Mouse (Mus musculus) forebrain, embryonic 13.5 days (tissue): ENCODE measurements at regions not wholly inside any gene's neighbourhood (a gene's known extent, or its start where the extent isn't known, plus 50 kb on each side); places are given as distances from the start of the nearest gene placed in this dataset.

Experiments used
- ATAC-seq: fragments of 200-750 bp; cut with Nextera tagmentation; 2 replicates; pipeline ENCODE4 v1.8.0; 2017
- H3K27ac ChIP-seq: fragments of 300-500 bp; sonication (generic); 2 replicates; pipeline ENCODE4 v1.5.1; 2015; ENCODE audit warnings: inconsistent platforms, mild to moderate bottlenecking, moderate library complexity
- H3K27me3 ChIP-seq: fragments of 300-500 bp; sonication (generic); 2 replicates; pipeline ENCODE4 v1.6.1; 2015; ENCODE audit warnings: mild to moderate bottlenecking, inconsistent platforms
- H3K36me3 ChIP-seq: fragments of 300-500 bp; sonication (generic); 2 replicates; pipeline ENCODE4 v1.6.1; 2015; ENCODE audit warnings: mild to moderate bottlenecking, inconsistent platforms; ENCODE audit not compliant: poor library complexity, severe bottlenecking
- H3K4me1 ChIP-seq: fragments of 300-500 bp; sonication (generic); 2 replicates; pipeline ENCODE4 v1.6.1; 2015; ENCODE audit warnings: inconsistent platforms
- H3K4me2 ChIP-seq: fragments of 300-500 bp; sonication (generic); 2 replicates; pipeline ENCODE4 v1.6.1; 2015; ENCODE audit warnings: inconsistent platforms, mild to moderate bottlenecking, moderate library complexity
- H3K4me3 ChIP-seq: fragments of 300-500 bp; sonication (generic); 2 replicates; pipeline ENCODE4 v1.5.1; 2015; ENCODE audit warnings: mild to moderate bottlenecking, inconsistent platforms
- H3K9ac ChIP-seq: fragments of 300-500 bp; sonication (generic); 2 replicates; pipeline ENCODE4 v1.6.1; 2015; ENCODE audit warnings: mild to moderate bottlenecking, inconsistent platforms
- H3K9me3 ChIP-seq: fragments of 300-500 bp; sonication (generic); replicated peaks from 2 replicates; pipeline ENCODE4 v1.6.1; 2016; ENCODE audit warnings: inconsistent platforms
- WGBS: fragments of 180-500 bp; shearing (Covaris S2); methylation state at CpG from one replicate; pipeline ENCODE4 v1.1.7; 2015; 5-methylcytosine and 5-hydroxymethylcytosine counted together

DNA sequence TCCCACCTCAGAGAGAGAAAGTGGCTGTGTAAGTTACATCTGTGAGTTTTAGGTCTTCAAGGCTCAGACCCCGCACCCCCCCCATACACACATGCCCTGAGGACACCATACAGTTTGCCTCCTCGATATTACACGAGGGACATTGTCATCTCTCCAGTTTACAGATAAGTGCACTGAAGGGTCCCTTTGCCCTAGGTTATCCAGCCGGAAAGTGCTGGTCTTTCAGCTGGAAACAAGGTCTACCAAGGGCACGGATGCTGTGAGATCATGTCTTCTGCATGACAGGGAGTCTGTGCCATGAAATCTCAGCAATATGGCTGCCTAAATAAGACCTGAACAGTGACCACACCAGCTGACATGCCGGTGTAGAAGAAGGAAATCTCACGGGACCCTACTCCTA, 329.8 kb downstream of the Gm49356 start:
- no peaks in the 10 kb centered on the region for H3K36me3 ChIP-seq
- ATAC-seq, result no peak
- no peak overlapping the region for H3K27ac ChIP-seq
- H3K4me2 ChIP-seq, result no peak overlapping the region
- no peaks in the 10 kb centered on the region for H3K27me3 ChIP-seq
- no peak overlapping the region for H3K4me3 ChIP-seq
- WGBS, result 82% methylated on average over 7 of the region's 7 CpGs
- no peak overlapping the region for H3K9ac ChIP-seq
- H3K9me3 ChIP-seq, result no peaks in the 10 kb centered on the region
- no peaks in the 10 kb centered on the region for H3K4me1 ChIP-seq

DNA sequence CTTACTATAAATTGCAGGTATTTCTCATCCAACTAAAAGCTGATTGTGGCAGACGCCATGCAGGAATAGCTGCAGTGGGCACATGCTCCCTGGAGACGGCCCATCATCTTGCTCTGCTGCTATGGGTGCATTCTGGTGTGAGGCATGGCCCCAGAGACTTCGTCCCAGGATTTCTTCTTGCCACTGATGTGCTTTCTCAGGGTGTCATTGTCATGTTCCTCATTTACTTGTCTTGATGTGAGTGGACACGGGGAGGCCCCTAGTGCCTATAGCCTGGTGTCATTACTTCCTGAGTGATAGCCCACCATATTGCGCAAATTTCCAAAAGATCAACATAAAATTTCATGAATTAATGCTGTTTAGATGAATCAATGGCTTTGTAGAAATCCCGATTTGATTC, 336.5 kb downstream of the Gm49356 start:
- H3K4me1 ChIP-seq, result no peaks in the 10 kb centered on the region
- H3K9ac ChIP-seq, result no peak overlapping the region
- H3K27me3 ChIP-seq, result no peaks in the 10 kb centered on the region
- WGBS, result 83% methylated on average over 6 of the region's 6 CpGs
- no peak overlapping the region for H3K27ac ChIP-seq
- no peak for ATAC-seq
- H3K4me3 ChIP-seq, result no peak overlapping the region
- no peak overlapping the region for H3K4me2 ChIP-seq
- H3K9me3 ChIP-seq, result no peaks in the 10 kb centered on the region
- no peaks in the 10 kb centered on the region for H3K36me3 ChIP-seq

DNA sequence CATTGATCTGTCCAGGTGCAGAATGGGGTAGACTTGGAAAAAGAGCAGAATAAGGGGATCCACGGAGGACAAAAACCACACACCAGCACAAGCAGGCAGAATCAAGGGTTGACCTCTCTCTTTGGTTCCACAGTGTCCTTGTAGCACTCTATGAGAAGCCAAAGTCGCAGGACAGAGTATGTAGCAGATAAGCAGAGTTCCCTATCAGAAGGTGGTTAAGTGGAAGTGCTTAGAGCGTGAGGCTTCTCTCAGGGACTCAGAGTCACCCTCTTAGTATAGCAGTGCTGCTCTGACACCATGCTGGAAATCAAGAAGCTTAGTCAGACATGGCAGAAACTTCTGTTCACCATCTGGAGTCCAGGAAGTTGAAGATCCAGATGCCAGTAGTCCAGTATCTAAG, 338.2 kb downstream of the Gm49356 start:
- H3K4me3 ChIP-seq, result no peak overlapping the region
- H3K27me3 ChIP-seq, result no peaks in the 10 kb centered on the region
- no peak for ATAC-seq
- H3K4me2 ChIP-seq, result no peak overlapping the region
- no peaks in the 10 kb centered on the region for H3K4me1 ChIP-seq
- no peaks in the 10 kb centered on the region for H3K36me3 ChIP-seq
- H3K9ac ChIP-seq, result no peak overlapping the region
- 83% methylated on average over 3 of the region's 3 CpGs for WGBS
- no peaks in the 10 kb centered on the region for H3K9me3 ChIP-seq
- H3K27ac ChIP-seq, result no peak overlapping the region

GRCm38 (mm10) chr15:59230536-59230935, 341.4 kb downstream of the Gm49356 start:
- peaks cover 3% of the 10 kb centered on the region; the same call in 1 of the 2 replicates for H3K9me3 ChIP-seq
- no peaks in the 10 kb centered on the region for H3K27me3 ChIP-seq
- no peaks in the 10 kb centered on the region for H3K4me1 ChIP-seq
- no peak overlapping the region for H3K27ac ChIP-seq
- no peaks in the 10 kb centered on the region for H3K36me3 ChIP-seq
- no peak overlapping the region for H3K4me3 ChIP-seq
- no peak overlapping the region for H3K4me2 ChIP-seq
- no peak overlapping the region for H3K9ac ChIP-seq
- no peak for ATAC-seq

DNA sequence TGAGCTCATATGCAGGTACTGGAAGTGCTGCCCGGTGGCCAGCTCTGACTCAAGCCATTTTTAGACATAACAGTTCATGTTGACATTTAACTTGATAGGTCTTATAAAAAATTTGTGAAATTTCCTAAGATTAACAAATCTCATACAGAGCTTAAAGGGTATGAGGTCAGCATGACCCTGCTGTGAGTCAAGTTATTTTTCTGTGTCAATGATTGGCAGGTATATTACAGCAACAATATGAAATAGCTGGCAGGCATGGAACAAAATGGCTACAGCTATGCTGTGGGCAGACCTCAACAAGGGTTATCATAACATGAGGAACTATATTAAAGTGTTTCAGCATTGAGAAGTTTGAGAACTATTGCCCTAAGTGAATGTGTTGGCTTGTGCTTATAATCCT, 342.6 kb downstream of the Gm49356 start:
- Histone ChIP-seq H3K4me2 (no peak overlapping the region), H3K4me3 (no peak overlapping the region), H3K27ac (no peak overlapping the region), H3K9me3 (peaks cover 3% of the 10 kb centered on the region; the same call in 1 of the 2 replicates), H3K9ac (no peak overlapping the region), H3K4me1 (no peaks in the 10 kb centered on the region), H3K27me3 (no peaks in the 10 kb centered on the region), H3K36me3 (no peaks in the 10 kb centered on the region)
- WGBS, result 80% methylated on average over 1 of the region's 1 CpGs
- ATAC-seq, result no peak

- H3K9me3 ChIP-seq, result peaks cover 3% of the 10 kb centered on the region; the same call in 1 of the 2 replicates
- no peaks in the 10 kb centered on the region for H3K27me3 ChIP-seq
- H3K27ac ChIP-seq, result no peak overlapping the region
- no peak for ATAC-seq
- H3K4me1 ChIP-seq, result no peaks in the 10 kb centered on the region
- 87% methylated on average over 5 of the region's 5 CpGs for WGBS
- no peak overlapping the region for H3K9ac ChIP-seq
- no peak overlapping the region for H3K4me2 ChIP-seq
- H3K4me3 ChIP-seq, result no peak overlapping the region
- no peaks in the 10 kb centered on the region for H3K36me3 ChIP-seq
These were observed 343.2 kb downstream of the Gm49356 start for GRCm38 (mm10) chr15:59232290-59232689.

- H3K4me2 ChIP-seq, result no peak overlapping the region
- peaks cover 3% of the 10 kb centered on the region; the same call in 1 of the 2 replicates for H3K9me3 ChIP-seq
- no peaks in the 10 kb centered on the region for H3K4me1 ChIP-seq
- H3K9ac ChIP-seq, result no peak overlapping the region
- H3K4me3 ChIP-seq, result no peak overlapping the region
- ATAC-seq, result no peak
- H3K27ac ChIP-seq, result no peak overlapping the region
- WGBS, result 82% methylated on average over 6 of the region's 6 CpGs
- H3K36me3 ChIP-seq, result no peaks in the 10 kb centered on the region
- H3K27me3 ChIP-seq, result no peaks in the 10 kb centered on the region
These were observed 348.5 kb downstream of the Gm49356 start for GRCm38 (mm10) chr15:59237446-59238161.

DNA sequence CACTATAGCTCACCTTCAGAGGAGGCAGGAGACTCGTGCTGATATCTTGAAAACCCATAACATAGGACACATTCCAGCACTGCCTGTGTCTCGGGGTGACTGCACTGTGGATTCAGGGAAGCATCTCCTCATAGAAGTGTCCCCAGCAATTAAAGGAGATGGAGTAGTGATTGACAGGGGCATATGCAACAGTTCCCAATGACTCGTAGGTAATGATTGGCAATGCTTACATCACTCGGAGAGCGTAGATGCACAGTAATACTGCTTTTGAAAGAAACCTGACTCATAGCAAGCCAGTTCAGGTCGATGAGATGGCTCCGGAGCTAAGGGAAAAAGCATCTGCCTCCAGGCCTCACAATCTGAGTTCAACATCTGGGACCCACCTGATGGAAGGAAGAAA, 352.7 kb downstream of the Gm49356 start:
- H3K4me3 ChIP-seq, result no peak overlapping the region
- no peak overlapping the region for H3K4me2 ChIP-seq
- no peak overlapping the region for H3K27ac ChIP-seq
- no peak overlapping the region for H3K9ac ChIP-seq
- H3K9me3 ChIP-seq, result no peaks in the 10 kb centered on the region
- 86% methylated on average over 7 of the region's 7 CpGs for WGBS
- H3K4me1 ChIP-seq, result no peaks in the 10 kb centered on the region
- no peak for ATAC-seq
- H3K36me3 ChIP-seq, result no peaks in the 10 kb centered on the region
- H3K27me3 ChIP-seq, result no peaks in the 10 kb centered on the region

- no peak overlapping the region for H3K27ac ChIP-seq
- WGBS, result 80% methylated on average over 4 of the region's 4 CpGs
- H3K36me3 ChIP-seq, result no peaks in the 10 kb centered on the region
- H3K4me2 ChIP-seq, result no peak overlapping the region
- no peak overlapping the region for H3K9ac ChIP-seq
- no peaks in the 10 kb centered on the region for H3K9me3 ChIP-seq
- H3K4me1 ChIP-seq, result no peaks in the 10 kb centered on the region
- H3K4me3 ChIP-seq, result no peak overlapping the region
- H3K27me3 ChIP-seq, result no peaks in the 10 kb centered on the region
- no peak for ATAC-seq
These were observed 357.0 kb downstream of the Gm49356 start for GRCm38 (mm10) chr15:59245927-59246649.

- Histone ChIP-seq H3K36me3 (no peaks in the 10 kb centered on the region), H3K27me3 (no peaks in the 10 kb centered on the region), H3K4me1 (no peaks in the 10 kb centered on the region), H3K27ac (no peak overlapping the region), H3K4me3 (no peak overlapping the region), H3K4me2 (no peak overlapping the region), H3K9me3 (no peaks in the 10 kb centered on the region), H3K9ac (no peak overlapping the region)
- WGBS, result 60% methylated on average over 11 of the region's 12 CpGs
- no peak for ATAC-seq
These were observed 359.6 kb downstream of the Gm49356 start for GRCm38 (mm10) chr15:59248477-59249260.

DNA sequence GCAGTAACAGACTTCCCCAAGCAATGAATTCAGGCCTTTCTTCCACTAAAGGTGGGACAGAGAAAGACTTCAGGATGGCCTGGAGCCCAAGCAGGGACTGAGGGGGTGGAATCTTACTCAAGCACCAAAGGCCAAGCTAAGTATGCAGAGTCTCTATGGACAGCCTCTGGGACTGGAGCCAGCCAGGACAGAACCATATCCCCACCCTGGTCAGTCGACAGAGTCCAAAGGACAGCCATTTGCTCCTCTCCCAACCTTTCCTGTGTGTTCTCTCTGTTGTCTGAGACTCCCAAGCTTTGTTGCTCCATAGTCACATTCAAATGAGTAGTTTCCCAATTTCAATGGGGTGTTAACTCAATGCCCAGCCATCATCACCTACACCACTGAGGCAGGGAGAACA, 372.3 kb downstream of the Gm49356 start:
- Histone ChIP-seq H3K4me1 (no peaks in the 10 kb centered on the region), H3K27ac (no peak overlapping the region), H3K27me3 (no peaks in the 10 kb centered on the region), H3K4me2 (no peak overlapping the region), H3K4me3 (no peak overlapping the region), H3K9me3 (no peaks in the 10 kb centered on the region), H3K9ac (no peak overlapping the region), H3K36me3 (no peaks in the 10 kb centered on the region)
- WGBS, result 61% methylated on average over 1 of the region's 1 CpGs
- ATAC-seq, result no peak

GRCm38 (mm10) chr15:59262380-59262779, 373.3 kb downstream of the Gm49356 start:
- H3K4me3 ChIP-seq, result no peak overlapping the region
- 80% methylated on average over 2 of the region's 2 CpGs for WGBS
- H3K27me3 ChIP-seq, result no peaks in the 10 kb centered on the region
- ATAC-seq, result no peak
- H3K9me3 ChIP-seq, result no peaks in the 10 kb centered on the region
- H3K36me3 ChIP-seq, result no peaks in the 10 kb centered on the region
- H3K9ac ChIP-seq, result no peak overlapping the region
- no peak overlapping the region for H3K27ac ChIP-seq
- H3K4me2 ChIP-seq, result no peak overlapping the region
- H3K4me1 ChIP-seq, result no peaks in the 10 kb centered on the region
